Mouse (Mus musculus): Measurements from ENCODE around the gene Stn1.
A peak's percentile ranks its signal among the peaks of the same experiment; 100 is the strongest.

DNA sequence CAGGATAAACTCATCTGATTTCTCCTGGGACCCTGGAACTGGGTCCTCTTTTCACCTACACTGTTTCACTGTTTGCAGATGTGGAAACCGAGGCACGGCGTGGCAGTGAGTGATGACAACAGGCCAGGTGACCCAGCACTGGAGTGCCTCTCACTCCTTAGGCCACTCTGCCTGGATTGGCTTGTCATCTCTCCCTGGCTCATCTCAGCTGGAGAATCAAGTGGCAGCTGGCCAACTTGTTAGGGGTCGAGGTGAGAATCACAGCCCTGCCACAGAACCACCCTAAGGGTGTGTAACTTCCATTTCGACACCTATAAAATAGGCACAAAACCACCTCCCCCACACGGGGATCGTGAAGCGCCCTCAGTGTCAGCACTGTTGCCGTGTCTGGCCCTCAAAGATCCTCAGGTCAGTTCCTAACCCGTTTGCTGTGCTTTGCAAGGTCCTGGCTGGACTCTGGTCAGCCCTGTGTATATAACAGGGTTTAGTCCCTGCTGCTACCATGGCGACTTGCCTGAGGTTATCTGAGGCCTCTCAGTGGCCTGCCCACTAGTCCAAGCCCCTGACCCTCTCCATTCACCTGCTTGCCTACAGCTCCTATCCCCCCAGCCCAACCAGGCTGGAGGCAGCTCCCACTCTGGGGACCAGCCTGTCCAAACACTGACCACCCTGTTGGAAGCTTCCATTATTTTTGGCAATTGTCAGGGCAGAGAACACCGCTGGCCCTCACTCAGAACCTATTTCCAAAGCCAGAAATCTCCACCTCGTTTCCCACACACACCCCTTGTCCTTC, 79.4 kb downstream of the Stn1 start:
- TF ChIP-seq CTCF (IDR thresholded peaks at IDR 0.05; ENCODE audit: low read depth) (no peak), EP300 (IDR thresholded peaks at IDR 0.05; ENCODE audit: low read depth) (0 out of 2 replicates have a peak, but pooled peaks have one; percentile 61)
